Mouse (Mus musculus) CD4-positive, CD25-positive, alpha-beta regulatory T cell, adult 4 months (primary cell): Measurements from ENCODE around the gene Chmp6. TPM values are rescaled to one million over a fixed set of nuclear protein-coding genes. Genes with fewer than 3 reads are reported as not detected.

Experiments used
- ATAC-seq: one replicate; pipeline ENCODE4 v1.8.0; 2017
- polyA plus RNA-seq, 2 experiments: library from polyadenylated mRNA; unstranded; fragments of 100-300 nt; shearing (Covaris generic); gene quantifications; one replicate each; pipeline ENCODE4 v1.2.1; 2017

Gene Chmp6
- polyA plus RNA-seq, 2 experiments from 2014 or later = 46.8 to 64.7 TPM

GRCm38 (mm10) chr11:119937772-119938502, 24.7 kb downstream of the Chmp6 start:
- no peak for ATAC-seq

- no peak for ATAC-seq
These were observed 26.0 kb downstream of the Chmp6 start for GRCm38 (mm10) chr11:119939073-119939710.

GRCm38 (mm10) chr11:119939711-119940106, 26.5 kb downstream of the Chmp6 start:
- no peak for ATAC-seq

- ATAC-seq = no peak
These were observed 26.9 kb downstream of the Chmp6 start for GRCm38 (mm10) chr11:119940142-119940541.

- ATAC-seq = no peak
These were observed 28.6 kb downstream of the Chmp6 start for GRCm38 (mm10) chr11:119941794-119942193.

- ATAC-seq = no peak
These were observed 29.0 kb downstream of the Chmp6 start for GRCm38 (mm10) chr11:119942201-119942726.

- ATAC-seq = peak; percentile 96
These were observed 29.6 kb downstream of the Chmp6 start, which contains the start of gene Baiap2 for GRCm38 (mm10) chr11:119942727-119943427. TSS of gene Baiap2 (plus strand) at chr11:119942763.

GRCm38 (mm10) chr11:119943428-119943988, 30.3 kb downstream of the Chmp6 start:
- peak; percentile 16 for ATAC-seq

GRCm38 (mm10) chr11:119945343-119945742, 32.1 kb downstream of the Chmp6 start:
- ATAC-seq = no peak

- ATAC-seq = no peak
These were observed 34.2 kb downstream of the Chmp6 start for GRCm38 (mm10) chr11:119947426-119947825.

- ATAC-seq = no peak
These were observed 34.7 kb downstream of the Chmp6 start for GRCm38 (mm10) chr11:119947897-119948296.

- no peak for ATAC-seq
These were observed 35.1 kb downstream of the Chmp6 start for GRCm38 (mm10) chr11:119948305-119948704.

GRCm38 (mm10) chr11:119948803-119949202, 35.6 kb downstream of the Chmp6 start:
- ATAC-seq = no peak

GRCm38 (mm10) chr11:119950535-119950934, 37.3 kb downstream of the Chmp6 start:
- ATAC-seq = no peak

- ATAC-seq = no peak
These were observed 38.1 kb downstream of the Chmp6 start for GRCm38 (mm10) chr11:119951326-119951725.

- no peak for ATAC-seq
These were observed 39.4 kb downstream of the Chmp6 start for GRCm38 (mm10) chr11:119952429-119953224.

- no peak for ATAC-seq
These were observed 41.0 kb downstream of the Chmp6 start for GRCm38 (mm10) chr11:119954233-119954632.

- ATAC-seq = no peak
These were observed 41.6 kb downstream of the Chmp6 start for GRCm38 (mm10) chr11:119954749-119955337.

GRCm38 (mm10) chr11:119955432-119955831, 42.2 kb downstream of the Chmp6 start:
- no peak for ATAC-seq

GRCm38 (mm10) chr11:119956590-119956989, 43.3 kb downstream of the Chmp6 start:
- no peak for ATAC-seq

GRCm38 (mm10) chr11:119958856-119959255, 45.6 kb downstream of the Chmp6 start:
- ATAC-seq = no peak

- no peak for ATAC-seq
These were observed 46.5 kb downstream of the Chmp6 start for GRCm38 (mm10) chr11:119959714-119960113.
